Mouse (Mus musculus): ENCODE results near the gene 4930558C23Rik. TPM values are rescaled to one million over a fixed set of nuclear protein-coding genes. Genes with fewer than 3 reads are reported as not detected.

The 4930558C23Rik gene
- polyA plus RNA-seq, 1 experiment from 2014 or later, result not detected

Other genes starting within 250 kb of the 4930558C23Rik start
- 12.8 and 15.2 TPM in 2 replicates for gene Sema6c, start 242.4 kb downstream of the 4930558C23Rik start, polyA plus RNA-seq (2014; fragmentation: Nextera tagmentation; extraction: Ambion mirVana)
- 8.7 and 8.9 TPM in 2 replicates for gene Gabpb2, start 184.9 kb downstream of the 4930558C23Rik start, polyA plus RNA-seq (2014; fragmentation: Nextera tagmentation; extraction: Ambion mirVana)
- 80.1 and 89.6 TPM in 2 replicates for gene Cdc42se1, start 174.1 kb downstream of the 4930558C23Rik start, polyA plus RNA-seq (2014; fragmentation: Nextera tagmentation; extraction: Ambion mirVana)
- 14.8 and 18.2 TPM in 2 replicates for gene Mllt11, start 170.7 kb downstream of the 4930558C23Rik start, polyA plus RNA-seq (2014; fragmentation: Nextera tagmentation; extraction: Ambion mirVana)
- gene Gm128, start 161.2 kb downstream of the 4930558C23Rik start, polyA plus RNA-seq (2014; fragmentation: Nextera tagmentation; extraction: Ambion mirVana), result 0.53 and 0.82 TPM in 2 replicates
- gene Bnipl, start 151.6 kb downstream of the 4930558C23Rik start, polyA plus RNA-seq (2014; fragmentation: Nextera tagmentation; extraction: Ambion mirVana), result 1.1 and 1.6 TPM in 2 replicates
- 34.9 and 35.4 TPM in 2 replicates for gene Mindy1, start 121.5 kb downstream of the 4930558C23Rik start, polyA plus RNA-seq (2014; fragmentation: Nextera tagmentation; extraction: Ambion mirVana)
- 26.8 and 27.6 TPM in 2 replicates for gene Prune1, start 120.8 kb downstream of the 4930558C23Rik start, polyA plus RNA-seq (2014; fragmentation: Nextera tagmentation; extraction: Ambion mirVana)
- gene Anxa9, start 95.7 kb downstream of the 4930558C23Rik start, polyA plus RNA-seq (2014; fragmentation: Nextera tagmentation; extraction: Ambion mirVana), result 1.6 and 1.8 TPM in 2 replicates
- gene Cers2, start 88.0 kb downstream of the 4930558C23Rik start, polyA plus RNA-seq (2014; fragmentation: Nextera tagmentation; extraction: Ambion mirVana), result 132 and 138 TPM in 2 replicates
- 62.3 and 67.8 TPM in 2 replicates for gene Setdb1, start 45.6 kb downstream of the 4930558C23Rik start, polyA plus RNA-seq (2014; fragmentation: Nextera tagmentation; extraction: Ambion mirVana)
- gene Arnt, start 31.5 kb upstream of the 4930558C23Rik start, polyA plus RNA-seq (2014; fragmentation: Nextera tagmentation; extraction: Ambion mirVana), result 32.0 and 37.1 TPM in 2 replicates
- gene Ctsk, start 96.4 kb upstream of the 4930558C23Rik start, polyA plus RNA-seq (2014; fragmentation: Nextera tagmentation; extraction: Ambion mirVana), result 4.2 and 4.9 TPM in 2 replicates
- 5.0 and 5.6 TPM in 2 replicates for gene Ctss, start 123.9 kb upstream of the 4930558C23Rik start, polyA plus RNA-seq (2014; fragmentation: Nextera tagmentation; extraction: Ambion mirVana)
- not detected in 2 replicates for gene Hormad1, start 156.8 kb upstream of the 4930558C23Rik start, polyA plus RNA-seq (2014; fragmentation: Nextera tagmentation; extraction: Ambion mirVana)
- gene Golph3l, start 186.1 kb upstream of the 4930558C23Rik start, polyA plus RNA-seq (2014; fragmentation: Nextera tagmentation; extraction: Ambion mirVana), result 36.7 and 38.1 TPM in 2 replicates
- 78.7 and 81.8 TPM in 2 replicates for gene Ensa, start 222.2 kb upstream of the 4930558C23Rik start, polyA plus RNA-seq (2014; fragmentation: Nextera tagmentation; extraction: Ambion mirVana)